Mouse (Mus musculus) spleen, postnatal 36 days (tissue): Measurements from ENCODE around the gene Gm4214.
"Not testable (repeated sequence)": the region's sequence is repeated elsewhere in the genome, so short reads cannot be mapped to it uniquely, and the experiment has no call there.

Experiments used
- DNase-seq, 2 experiments: peaks; one replicate each; pipeline ENCODE4 v3.0.0; 2022; ENCODE audit warnings: low spot score in 2 of 2, mixed read lengths in 1 of 2

The Gm4214 gene

DNA sequence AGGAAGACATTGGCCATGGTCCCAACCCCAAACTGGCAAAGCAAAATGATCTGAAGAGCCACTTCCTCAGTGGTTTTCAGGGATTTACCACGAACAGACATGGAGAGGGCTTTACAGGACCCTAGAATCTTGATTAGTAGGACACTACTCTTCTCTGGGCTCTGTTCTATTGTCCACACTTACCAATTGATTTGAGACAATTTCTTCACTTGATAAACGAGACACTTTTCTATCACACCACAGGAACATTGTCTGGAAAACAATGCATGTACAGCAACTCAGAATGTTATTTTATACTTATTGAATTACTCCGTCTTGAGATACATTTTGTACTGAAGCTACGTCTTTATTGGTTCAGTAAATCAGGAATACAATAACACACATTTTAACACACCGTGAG is at the start of gene Gm4214:
Gm4214 (minus strand) TSS at position 101 of the 400 bp plus-strand sequence.
- not testable (repeated sequence) for DNase-seq

- DNase-seq: not testable (repeated sequence)
Measured at GRCm38 (mm10) chr7:23019823-23020222, 35.4 kb upstream of the Gm4214 start, which contains the start of gene Gm4216. Gene Gm4216, minus strand, starts transcription at chr7:23019923.
